ENCODE assay signal across 23 mouse cellular contexts in the genomic region with DNA sequence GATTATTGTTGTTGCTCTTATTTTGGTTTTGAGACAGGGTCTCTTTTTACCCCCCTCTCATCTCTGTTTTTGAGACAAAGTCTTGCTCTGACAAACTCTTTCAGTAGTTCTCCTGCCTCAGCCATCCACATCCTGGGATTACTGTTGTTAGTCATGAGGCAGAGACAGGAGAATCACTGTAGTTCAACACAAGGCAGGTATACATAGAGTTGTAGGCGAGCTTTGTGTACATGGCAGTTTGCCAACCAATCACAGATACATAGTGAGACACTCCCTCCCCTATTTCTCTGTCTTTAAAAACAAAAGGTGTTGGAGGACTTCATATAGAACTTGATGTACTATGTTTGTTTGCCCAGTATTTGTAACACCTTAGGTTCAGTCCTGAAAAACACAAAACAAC. TPM values are rescaled to one million over a fixed set of nuclear protein-coding genes. Genes with fewer than 3 reads are reported as not detected.
DNase-seq lines count a peak whose midpoint lies in the region; ATAC-seq and TF ChIP-seq lines count a peak whose summit lies in the region.
"Had no signal": no experiment of that assay in that cellular context is flagged by ENCODE, and none has a peak within 500 bp of the region (broad histone marks: within the 10 kb centered on the region; RNA-seq: fewer than 3 reads in every experiment).

No protein-coding gene starts in this region.

- TF ChIP-seq EP300 in heart, postnatal 0 days (IDR thresholded peaks at IDR 0.05; ENCODE audit: low read depth), result no peak

- no peak for DNase-seq in heart, postnatal 0 days (ENCODE audit: low spot score)
- DNase-seq in heart, postnatal 36 days, result no peak
- DNase-seq in midbrain, embryonic 11.5 days (ENCODE audit: low spot score, missing footprints), result peak; percentile 6
- no peak for DNase-seq in midbrain, embryonic 14.5 days
- no peak for DNase-seq in kidney, postnatal 36 days
- DNase-seq: gastrocnemius, postnatal 14 days; kidney, adult 18-20 months; kidney, postnatal 25 days; lung, adult 2 months; right cerebral cortex, postnatal 4 days; thymus, postnatal 4 days had no signal

- H3K4me1 ChIP-seq in heart, postnatal 0 days (ENCODE audit: control insufficient read depth, insufficient read depth), result no peaks in the 10 kb centered on the region
- H3K4me1 ChIP-seq in midbrain, embryonic 11.5 days (ENCODE audit: control insufficient read depth, insufficient read depth, low read length), result no peaks in the 10 kb centered on the region
- no peaks in the 10 kb centered on the region for H3K4me1 ChIP-seq in midbrain, embryonic 14.5 days (ENCODE audit: control insufficient read depth, insufficient read depth, low read length)
- H3K4me1 ChIP-seq: embryonic facial prominence, embryonic 13.5 days; forebrain, embryonic 10.5 days; hindbrain, embryonic 10.5 days; hindbrain, embryonic 15.5 days; kidney, embryonic 15.5 days; limb, embryonic 10.5 days; limb, embryonic 15.5 days had no signal

- H3K36me3 ChIP-seq in heart, postnatal 0 days (replicated peaks; ENCODE audit: control insufficient read depth, insufficient read depth, low read length), result peaks cover 9% of the 10 kb centered on the region; the same call in 1 of the 2 replicates
- peaks cover 4% of the 10 kb centered on the region for H3K36me3 ChIP-seq in midbrain, embryonic 11.5 days (ENCODE audit: control insufficient read depth, insufficient read depth, low read length)
- peaks cover 8% of the 10 kb centered on the region; the same call in 1 of the 2 replicates for H3K36me3 ChIP-seq in midbrain, embryonic 14.5 days (ENCODE audit: control insufficient read depth, insufficient read depth, low read length)

- H3K9ac ChIP-seq in heart, postnatal 0 days (replicated peaks; ENCODE audit: low read depth, low read length), result no peak overlapping the region
- H3K9ac ChIP-seq in midbrain, embryonic 11.5 days (ENCODE audit: low read length), result no peak overlapping the region
- no peak overlapping the region for H3K9ac ChIP-seq in midbrain, embryonic 14.5 days (replicated peaks; ENCODE audit: low read length)
- H3K9ac ChIP-seq: embryonic facial prominence, embryonic 13.5 days; hindbrain, embryonic 15.5 days; kidney, embryonic 15.5 days; limb, embryonic 15.5 days; neural tube, embryonic 13.5 days had no signal

- intact Hi-C loops in heart, postnatal 36 days (cut with DNase I), result no loop called here

- 61% methylated on average over 1 of the region's 1 CpGs for WGBS in heart, postnatal 0 days
- WGBS in midbrain, embryonic 11.5 days, result 93% methylated on average over 1 of the region's 1 CpGs
- WGBS in midbrain, embryonic 14.5 days, result 91% methylated on average over 1 of the region's 1 CpGs

- TF ChIP-seq CTCF in heart, postnatal 0 days (IDR thresholded peaks at IDR 0.05; ENCODE audit: low read depth), result no peak

- H3K27me3 ChIP-seq in heart, postnatal 0 days (ENCODE audit: control insufficient read depth, insufficient read depth, low read length), result no peaks in the 10 kb centered on the region
- no peaks in the 10 kb centered on the region for H3K27me3 ChIP-seq in midbrain, embryonic 11.5 days (ENCODE audit: control insufficient read depth, insufficient read depth, low read length)
- H3K27me3 ChIP-seq in midbrain, embryonic 14.5 days (ENCODE audit: control insufficient read depth, insufficient read depth, low read length), result no peaks in the 10 kb centered on the region
- H3K27me3 ChIP-seq: embryonic facial prominence, embryonic 13.5 days; hindbrain, embryonic 15.5 days; kidney, embryonic 15.5 days; limb, embryonic 15.5 days; neural tube, embryonic 13.5 days had no signal

- peak overlapping the region; percentile 43; the same call in 1 of the 2 replicates for H3K27ac ChIP-seq in heart, postnatal 0 days (ENCODE audit: low read depth)
- H3K27ac ChIP-seq in midbrain, embryonic 11.5 days (ENCODE audit: low read depth, low read length), result no peak overlapping the region
- H3K27ac ChIP-seq in midbrain, embryonic 14.5 days (replicated peaks; ENCODE audit: low read depth, low read length), result no peak overlapping the region
- H3K27ac ChIP-seq: embryonic facial prominence, embryonic 13.5 days; forebrain, embryonic 10.5 days; hindbrain, embryonic 10.5 days; hindbrain, embryonic 15.5 days; kidney, embryonic 15.5 days; limb, embryonic 10.5 days; limb, embryonic 15.5 days; macrophage; neural tube, embryonic 13.5 days had no signal

- no peaks in the 10 kb centered on the region for H3K9me3 ChIP-seq in heart, postnatal 0 days (replicated peaks; ENCODE audit: control insufficient read depth, low read length)
- H3K9me3 ChIP-seq in midbrain, embryonic 11.5 days (ENCODE audit: control insufficient read depth, low read length), result no peaks in the 10 kb centered on the region; the same call in 1 of the 2 replicates
- H3K9me3 ChIP-seq in midbrain, embryonic 14.5 days (ENCODE audit: control insufficient read depth, low read length), result no peaks in the 10 kb centered on the region
- H3K9me3 ChIP-seq: embryonic facial prominence, embryonic 13.5 days; hindbrain, embryonic 15.5 days; kidney, embryonic 15.5 days; limb, embryonic 10.5 days; limb, embryonic 15.5 days; neural tube, embryonic 13.5 days had no signal

- no peak overlapping the region for H3K4me3 ChIP-seq in heart, postnatal 0 days (ENCODE audit: low read depth, low read length)
- H3K4me3 ChIP-seq in midbrain, embryonic 11.5 days (ENCODE audit: low read depth, low read length), result no peak overlapping the region
- H3K4me3 ChIP-seq in midbrain, embryonic 14.5 days (replicated peaks; ENCODE audit: low read depth, low read length), result no peak overlapping the region
- H3K4me3 ChIP-seq: embryonic facial prominence, embryonic 13.5 days; forebrain, embryonic 10.5 days; hindbrain, embryonic 10.5 days; hindbrain, embryonic 15.5 days; kidney, embryonic 15.5 days; limb, embryonic 10.5 days; limb, embryonic 15.5 days; neural tube, embryonic 13.5 days had no signal

- no peak overlapping the region for H3K4me2 ChIP-seq in heart, postnatal 0 days (ENCODE audit: low read depth, low read length)
- H3K4me2 ChIP-seq in midbrain, embryonic 11.5 days, result no peak overlapping the region
- no peak overlapping the region for H3K4me2 ChIP-seq in midbrain, embryonic 14.5 days (ENCODE audit: low read length)
- H3K4me2 ChIP-seq: embryonic facial prominence, embryonic 13.5 days; heart, embryonic 11.5 days; hindbrain, embryonic 15.5 days; kidney, embryonic 15.5 days; limb, embryonic 15.5 days; neural tube, embryonic 13.5 days had no signal

- no peak for ATAC-seq in heart, postnatal 0 days (ENCODE audit: insufficient read depth, low read depth)
- no peak for ATAC-seq in midbrain, embryonic 11.5 days (ENCODE audit: low FRiP score)
- no peak for ATAC-seq in midbrain, embryonic 14.5 days (ENCODE audit: low FRiP score, low TSS enrichment)
- ATAC-seq in megakaryocyte-erythroid progenitor cell, adult 5-6 weeks (replicated peaks; ENCODE audit: low FRiP score, low TSS enrichment, poor library complexity, severe bottlenecking), result 0 out of 2 replicates have a peak, but pooled peaks have one; percentile 20
- ATAC-seq: midbrain, embryonic 16.5 days had no signal

RNA-seq across cellular contexts. Expression of gene Nfatc3, which starts 16.0 kb away (rescaled TPM):
- 26.6 and 28.3 TPM in 2 replicates for total RNA-seq in heart, postnatal 0 days (2014; rRNA removed; ENCODE audit: low replicate concordance)
- polyA plus RNA-seq in heart, postnatal 0 days (2015; fragmentation: Nextera tagmentation; extraction: Ambion mirVana), result 2.0 and 2.4 TPM in 2 replicates
- total RNA-seq in heart, postnatal 36 days (2021), result 10 to 100 TPM; 20.1 to 20.7 TPM
- 3.9 and 4.0 TPM in 2 replicates for polyA plus RNA-seq in midbrain, embryonic 11.5 days (2014; fragmentation: Nextera tagmentation; extraction: Ambion mirVana)
- polyA plus RNA-seq in midbrain, embryonic 14.5 days (2014; fragmentation: Nextera tagmentation; extraction: Ambion mirVana), result 3.1 and 3.4 TPM in 2 replicates
- total RNA-seq in megakaryocyte-erythroid progenitor cell, adult 5-6 weeks (2014; fragmentation: Nextera tagmentation), result 102 and 103 TPM in 2 replicates
- total RNA-seq in megakaryocyte-erythroid progenitor cell, adult 5-6 weeks (2017), result 35.0 and 35.3 TPM in 2 replicates
